13 mouse cellular contexts compared by ENCODE assay signal in genomic region chr19:57585231-57585792, GRCm38 (mm10).
"Had no signal": no experiment of that assay in that cellular context is flagged by ENCODE, and none has a peak within 500 bp of the region (broad histone marks: within the 10 kb centered on the region; RNA-seq: fewer than 3 reads in every experiment).

No protein-coding gene starts in this region.

- H3K9me3 ChIP-seq: kidney, embryonic 15.5 days; limb, embryonic 15.5 days; liver, embryonic 15.5 days; midbrain, embryonic 12.5 days; stomach, embryonic 15.5 days had no signal

- H3K27me3 ChIP-seq: kidney, embryonic 15.5 days; limb, embryonic 15.5 days; liver, embryonic 15.5 days; midbrain, embryonic 12.5 days; stomach, embryonic 15.5 days had no signal

- H3K4me1 ChIP-seq: liver, embryonic 15.5 days had no signal

- H3K4me2 ChIP-seq: limb, embryonic 15.5 days; liver, embryonic 15.5 days; midbrain, embryonic 12.5 days had no signal

- H3K36me3 ChIP-seq: kidney, embryonic 15.5 days; limb, embryonic 15.5 days; liver, embryonic 15.5 days; midbrain, embryonic 12.5 days; stomach, embryonic 15.5 days had no signal

- H3K4me3 ChIP-seq: kidney, embryonic 15.5 days; limb, embryonic 15.5 days; liver, embryonic 15.5 days; midbrain, embryonic 12.5 days; stomach, embryonic 15.5 days had no signal

- DNase-seq: kidney, adult 2 months; kidney, postnatal 14 days; layer of hippocampus, postnatal 36 days; lung, postnatal 10 days; lung, postnatal 4 days; right cerebral cortex, postnatal 14 days; thymus, postnatal 4 days had no signal

- H3K27ac ChIP-seq: limb, embryonic 15.5 days; liver, embryonic 15.5 days; midbrain, embryonic 12.5 days; stomach, embryonic 15.5 days had no signal

- H3K9ac ChIP-seq: kidney, embryonic 15.5 days; limb, embryonic 15.5 days; liver, embryonic 15.5 days; lung, embryonic 14.5 days; midbrain, embryonic 12.5 days; stomach, embryonic 15.5 days had no signal
